Mouse (Mus musculus): ENCODE measurements at regions not wholly inside any gene's neighbourhood (a gene's known extent, or its start where the extent isn't known, plus 50 kb on each side); places are given as distances from the start of the nearest gene placed in this dataset.
A peak's percentile ranks its signal among the peaks of the same experiment; 100 is the strongest.

- Histone ChIP-seq H3K36me3 (replicated peaks) (no peaks in the 10 kb centered on the region), H3K27ac (no peak overlapping the region), H3K9me3 (no peaks in the 10 kb centered on the region), H3K4me3 (replicated peaks) (no peak overlapping the region), H3K4me1 (no peaks in the 10 kb centered on the region), H3K27me3 (no peaks in the 10 kb centered on the region), H3K9ac (no peak overlapping the region), H3K4me2 (no peak overlapping the region)
- ATAC-seq (ENCODE audit: low FRiP score) = no peak
- WGBS = 81% methylated on average over 2 of the region's 2 CpGs
These were observed 118.7 kb upstream of the Kbtbd8 start for GRCm38 (mm10) chr6:94998371-94998770.

DNA sequence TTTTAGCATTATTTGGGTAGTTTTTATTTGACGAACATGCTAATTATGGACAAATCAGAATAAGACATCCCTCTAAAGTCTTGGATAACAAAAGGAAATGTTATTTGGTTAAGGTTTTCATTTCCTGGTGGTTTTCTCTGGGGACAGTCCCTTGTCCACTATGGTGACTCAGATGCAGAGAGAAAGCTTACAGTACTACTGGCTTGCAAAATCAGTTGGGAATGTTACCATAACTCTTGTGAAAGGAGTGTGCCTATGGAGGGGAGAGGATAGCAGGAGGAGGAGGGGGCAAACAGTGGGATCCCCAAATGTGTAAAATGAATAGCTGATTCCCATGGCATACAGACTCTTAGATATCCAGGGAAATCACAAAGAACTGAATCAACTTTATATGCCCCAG lies 122.7 kb upstream of the Kbtbd8 start:
- H3K4me2 ChIP-seq = no peak overlapping the region
- H3K4me1 ChIP-seq = no peaks in the 10 kb centered on the region
- WGBS = 100% methylated on average over 1 of the region's 1 CpGs
- no peaks in the 10 kb centered on the region for H3K9me3 ChIP-seq
- H3K36me3 ChIP-seq (replicated peaks) = no peaks in the 10 kb centered on the region
- no peak overlapping the region for H3K27ac ChIP-seq
- no peaks in the 10 kb centered on the region for H3K27me3 ChIP-seq
- H3K4me3 ChIP-seq (replicated peaks) = no peak overlapping the region
- ATAC-seq (ENCODE audit: low FRiP score) = no peak
- H3K9ac ChIP-seq = no peak overlapping the region

GRCm38 (mm10) chr6:94987427-94987826 lies 129.6 kb upstream of the Kbtbd8 start:
- Histone ChIP-seq H3K27me3 (no peaks in the 10 kb centered on the region), H3K9ac (no peak overlapping the region), H3K4me3 (replicated peaks) (no peak overlapping the region), H3K36me3 (replicated peaks) (no peaks in the 10 kb centered on the region), H3K4me1 (no peaks in the 10 kb centered on the region; the same call in 1 of the 2 replicates), H3K27ac (no peak overlapping the region), H3K9me3 (no peaks in the 10 kb centered on the region), H3K4me2 (no peak overlapping the region)
- no peak for ATAC-seq (ENCODE audit: low FRiP score)
- WGBS = 22% methylated on average over 5 of the region's 5 CpGs

GRCm38 (mm10) chr6:94986346-94986745 lies 130.7 kb upstream of the Kbtbd8 start:
- 24% methylated on average over 4 of the region's 4 CpGs for WGBS
- no peak overlapping the region for H3K9ac ChIP-seq
- peak; percentile 68; the same call in 1 of the 2 replicates for ATAC-seq (ENCODE audit: low FRiP score)
- H3K4me1 ChIP-seq = no peaks in the 10 kb centered on the region; the same call in 1 of the 2 replicates
- H3K4me2 ChIP-seq = no peak overlapping the region
- H3K27me3 ChIP-seq = no peaks in the 10 kb centered on the region
- H3K4me3 ChIP-seq (replicated peaks) = no peak overlapping the region
- no peak overlapping the region for H3K27ac ChIP-seq
- no peaks in the 10 kb centered on the region for H3K9me3 ChIP-seq
- no peaks in the 10 kb centered on the region for H3K36me3 ChIP-seq (replicated peaks)

- Histone ChIP-seq H3K4me1 (no peaks in the 10 kb centered on the region; the same call in 1 of the 2 replicates), H3K9ac (no peak overlapping the region), H3K27ac (no peak overlapping the region), H3K9me3 (no peaks in the 10 kb centered on the region), H3K36me3 (replicated peaks) (no peaks in the 10 kb centered on the region), H3K27me3 (no peaks in the 10 kb centered on the region), H3K4me2 (no peak overlapping the region), H3K4me3 (replicated peaks) (no peak overlapping the region)
- no peak for ATAC-seq (ENCODE audit: low FRiP score)
- 92% methylated on average over 3 of the region's 3 CpGs for WGBS
These were observed 132.6 kb upstream of the Kbtbd8 start for GRCm38 (mm10) chr6:94984411-94984895.

DNA sequence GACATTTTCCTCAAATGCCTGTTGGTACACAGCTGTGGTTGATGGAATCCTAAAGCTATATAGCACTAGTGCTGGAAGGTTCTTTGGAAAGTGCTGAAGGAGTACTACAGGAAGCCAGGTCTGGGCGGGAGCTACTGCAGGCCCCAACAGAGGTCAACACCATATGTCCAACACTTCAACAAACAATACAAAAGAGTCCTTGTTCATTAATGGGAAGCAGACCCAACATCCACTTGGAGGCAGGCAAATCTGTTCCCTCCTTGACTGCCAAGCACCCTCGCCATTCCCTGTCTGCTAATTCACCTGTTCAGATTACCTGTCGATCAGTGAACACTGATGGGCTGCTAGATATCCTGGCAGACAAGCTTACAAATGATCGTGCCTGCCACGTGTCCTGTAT lies 148.4 kb upstream of the Kbtbd8 start:
- Histone ChIP-seq H3K4me3 (replicated peaks) (no peak overlapping the region), H3K27me3 (peaks cover 7% of the 10 kb centered on the region; the same call in 1 of the 2 replicates), H3K4me2 (no peak overlapping the region), H3K27ac (no peak overlapping the region), H3K4me1 (peaks cover 5% of the 10 kb centered on the region; the same call in 1 of the 2 replicates), H3K36me3 (replicated peaks) (no peaks in the 10 kb centered on the region), H3K9ac (no peak overlapping the region), H3K9me3 (no peaks in the 10 kb centered on the region)
- 74% methylated on average over 5 of the region's 5 CpGs for WGBS
- ATAC-seq (ENCODE audit: low FRiP score) = no peak

DNA sequence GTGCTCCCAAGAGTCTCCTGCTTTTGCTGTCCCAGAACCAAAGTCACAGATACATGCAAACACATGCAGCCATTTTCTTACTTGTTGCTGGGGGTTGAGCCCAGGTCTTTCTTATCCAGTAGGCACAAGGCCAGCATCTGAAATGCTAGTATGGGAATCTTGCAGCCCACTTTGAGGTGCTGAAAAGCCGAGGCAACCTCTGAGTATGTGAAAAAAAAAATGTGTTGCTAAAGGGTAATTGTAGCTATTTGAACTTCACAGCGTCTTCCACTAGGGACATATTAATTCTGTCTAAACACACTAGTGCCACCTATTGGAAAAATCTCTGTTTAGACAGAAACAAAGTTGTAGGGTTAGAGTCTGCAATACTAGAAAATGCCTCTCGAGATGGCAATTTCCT lies 150.1 kb upstream of the Kbtbd8 start:
- H3K27me3 ChIP-seq = peaks cover 7% of the 10 kb centered on the region; the same call in 1 of the 2 replicates
- no peak overlapping the region for H3K4me3 ChIP-seq (replicated peaks)
- ATAC-seq (ENCODE audit: low FRiP score) = 0 out of 2 replicates have a peak, but pooled peaks have one; percentile 14
- H3K4me1 ChIP-seq = peaks cover 5% of the 10 kb centered on the region
- no peak overlapping the region for H3K9ac ChIP-seq
- H3K9me3 ChIP-seq = no peaks in the 10 kb centered on the region
- H3K36me3 ChIP-seq (replicated peaks) = no peaks in the 10 kb centered on the region
- 5% methylated on average over 3 of the region's 3 CpGs for WGBS
- no peak overlapping the region for H3K4me2 ChIP-seq
- H3K27ac ChIP-seq = no peak overlapping the region

DNA sequence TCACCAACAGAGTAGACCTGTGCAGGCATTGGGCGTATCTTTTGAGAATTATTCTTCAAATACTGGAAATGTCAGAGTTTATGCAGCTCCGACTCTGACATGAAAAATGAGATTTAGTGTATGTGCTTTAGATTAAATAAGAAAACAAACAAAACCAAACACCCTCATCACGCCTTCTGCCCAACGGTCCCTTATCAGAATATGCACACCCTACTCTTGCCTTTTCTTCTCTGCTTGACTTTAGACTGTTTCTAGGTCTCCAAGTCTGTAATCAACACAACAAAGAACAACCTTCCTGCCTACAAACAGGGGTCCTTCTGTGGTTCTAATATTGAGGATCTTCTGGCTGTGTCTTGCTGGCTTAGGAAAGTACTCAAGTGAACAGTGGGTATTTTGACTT lies 153.8 kb upstream of the Kbtbd8 start:
- Histone ChIP-seq H3K4me3 (replicated peaks) (no peak overlapping the region), H3K9me3 (no peaks in the 10 kb centered on the region), H3K27me3 (no peaks in the 10 kb centered on the region), H3K27ac (no peak overlapping the region), H3K9ac (no peak overlapping the region), H3K4me2 (no peak overlapping the region), H3K4me1 (peaks cover 5% of the 10 kb centered on the region), H3K36me3 (replicated peaks) (no peaks in the 10 kb centered on the region)
- 86% methylated on average over 4 of the region's 4 CpGs for WGBS
- no peak for ATAC-seq (ENCODE audit: low FRiP score)

DNA sequence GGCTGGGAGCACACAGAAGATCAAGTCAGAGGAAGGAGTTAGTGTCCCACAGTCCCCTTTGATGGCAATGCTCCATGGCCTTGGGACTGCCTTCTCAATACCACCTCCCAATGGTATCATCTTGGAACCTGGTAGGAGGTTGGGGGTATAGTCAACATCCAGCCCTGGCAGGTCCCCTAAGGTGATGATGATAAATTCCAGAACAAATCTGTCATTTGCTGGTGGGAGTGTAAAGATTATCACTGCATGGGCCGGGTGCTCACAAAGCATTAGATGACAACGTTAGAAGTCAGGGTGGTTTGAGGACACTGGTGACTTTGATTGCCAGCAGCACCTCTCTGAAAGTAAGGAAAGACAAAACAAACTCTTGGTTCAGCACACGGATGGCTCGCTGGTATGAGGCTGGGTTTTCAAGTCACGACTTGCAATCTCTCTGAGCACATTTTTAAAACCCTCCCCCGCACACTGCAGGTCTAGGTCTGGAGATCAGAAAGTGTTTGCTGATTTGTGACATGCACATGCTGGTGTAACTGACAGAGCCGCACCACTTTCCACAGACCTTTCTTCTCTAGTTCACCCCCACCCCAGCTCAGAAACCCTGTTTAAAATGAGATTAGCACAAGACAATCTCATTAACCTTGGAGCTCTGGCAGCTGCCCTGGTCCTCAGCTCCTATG lies 154.5 kb upstream of the Kbtbd8 start:
- Histone ChIP-seq H3K27me3 (no peaks in the 10 kb centered on the region), H3K9ac (no peak overlapping the region), H3K4me1 (peaks cover 5% of the 10 kb centered on the region), H3K36me3 (replicated peaks) (no peaks in the 10 kb centered on the region), H3K9me3 (no peaks in the 10 kb centered on the region), H3K27ac (no peak overlapping the region), H3K4me3 (replicated peaks) (no peak overlapping the region), H3K4me2 (no peak overlapping the region)
- WGBS = 74% methylated on average over 7 of the region's 7 CpGs
- ATAC-seq (ENCODE audit: low FRiP score) = no peak

GRCm38 (mm10) chr6:94961821-94962220 lies 155.2 kb upstream of the Kbtbd8 start:
- 93% methylated on average over 1 of the region's 1 CpGs for WGBS
- peaks cover 3% of the 10 kb centered on the region for H3K4me1 ChIP-seq
- no peaks in the 10 kb centered on the region for H3K36me3 ChIP-seq (replicated peaks)
- H3K9me3 ChIP-seq = no peaks in the 10 kb centered on the region
- H3K27me3 ChIP-seq = no peaks in the 10 kb centered on the region
- H3K9ac ChIP-seq = no peak overlapping the region
- H3K4me2 ChIP-seq = no peak overlapping the region
- no peak overlapping the region for H3K27ac ChIP-seq
- ATAC-seq (ENCODE audit: low FRiP score) = no peak
- H3K4me3 ChIP-seq (replicated peaks) = no peak overlapping the region

GRCm38 (mm10) chr6:94957990-94958389 lies 159.1 kb upstream of the Kbtbd8 start:
- WGBS = 82% methylated on average over 6 of the region's 6 CpGs
- no peak for ATAC-seq (ENCODE audit: low FRiP score)

DNA sequence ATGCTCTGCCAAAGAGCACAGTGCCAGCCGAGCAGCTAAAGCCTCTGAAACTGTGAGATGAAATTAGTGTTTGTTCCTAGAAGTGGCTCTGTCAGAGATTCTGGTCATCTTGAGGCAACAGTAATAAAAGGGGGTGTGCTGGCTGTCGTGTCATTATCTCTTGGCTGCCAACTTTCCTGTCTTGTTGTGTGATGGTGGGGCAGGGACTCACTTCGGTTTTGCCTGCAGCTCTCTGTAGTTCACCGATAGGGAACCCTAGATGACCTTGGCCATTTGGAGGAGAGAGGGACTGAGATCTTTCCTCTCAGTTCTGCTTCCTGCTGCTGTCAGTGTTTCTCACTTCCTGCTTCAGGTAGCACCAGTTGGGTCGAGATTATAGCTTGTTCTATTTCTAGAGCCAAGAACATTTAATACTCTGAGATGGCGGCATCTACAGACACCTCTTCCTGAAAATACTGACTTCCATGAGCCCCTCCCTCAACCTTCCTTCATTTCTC lies 159.8 kb upstream of the Kbtbd8 start:
- ATAC-seq (ENCODE audit: low FRiP score) = no peak
- Histone ChIP-seq H3K4me2 (no peak overlapping the region), H3K36me3 (replicated peaks) (no peaks in the 10 kb centered on the region), H3K4me3 (replicated peaks) (no peak overlapping the region), H3K27ac (no peak overlapping the region), H3K27me3 (no peaks in the 10 kb centered on the region), H3K4me1 (peaks cover 3% of the 10 kb centered on the region; the same call in 1 of the 2 replicates), H3K9me3 (no peaks in the 10 kb centered on the region), H3K9ac (no peak overlapping the region)
- WGBS = 90% methylated on average over 6 of the region's 6 CpGs

More at GRCm38 (mm10) chr6:94957990-94958389, 159.1 kb upstream of the Kbtbd8 start:
- H3K9me3 ChIP-seq = no peaks in the 10 kb centered on the region
- no peaks in the 10 kb centered on the region; the same call in 1 of the 2 replicates for H3K4me1 ChIP-seq
- H3K4me3 ChIP-seq (replicated peaks) = no peak overlapping the region
- no peak overlapping the region for H3K27ac ChIP-seq
- H3K36me3 ChIP-seq (replicated peaks) = no peaks in the 10 kb centered on the region
- H3K27me3 ChIP-seq = no peaks in the 10 kb centered on the region
- H3K9ac ChIP-seq = no peak overlapping the region
- H3K4me2 ChIP-seq = no peak overlapping the region

DNA sequence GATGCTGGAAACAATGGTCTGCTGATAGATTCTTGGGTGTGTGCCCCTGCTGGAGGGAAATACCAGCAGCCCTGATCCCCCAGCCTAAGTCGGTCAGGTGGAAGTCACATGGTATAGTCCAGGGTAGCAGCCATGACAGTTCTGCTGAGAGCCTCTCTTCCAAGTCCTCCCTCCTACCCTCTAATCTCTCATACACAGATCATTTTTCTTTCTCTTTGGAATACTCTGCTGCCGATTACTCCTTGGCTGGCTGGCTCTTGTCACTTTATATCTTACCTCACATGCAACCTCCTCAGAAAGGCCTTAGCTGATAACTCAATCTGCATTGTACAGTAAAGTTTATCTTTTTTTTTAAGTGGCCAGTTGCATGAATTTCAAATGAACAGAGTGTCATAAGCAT lies 162.5 kb upstream of the Kbtbd8 start:
- H3K4me3 ChIP-seq (replicated peaks) = no peak overlapping the region
- H3K4me1 ChIP-seq = peaks cover 6% of the 10 kb centered on the region; the same call in 1 of the 2 replicates
- ATAC-seq (ENCODE audit: low FRiP score) = no peak
- no peaks in the 10 kb centered on the region for H3K9me3 ChIP-seq
- no peak overlapping the region for H3K4me2 ChIP-seq
- no peak overlapping the region for H3K27ac ChIP-seq
- WGBS = 90% methylated on average over 2 of the region's 2 CpGs
- H3K36me3 ChIP-seq (replicated peaks) = no peaks in the 10 kb centered on the region
- H3K27me3 ChIP-seq = no peaks in the 10 kb centered on the region
- no peak overlapping the region for H3K9ac ChIP-seq
